ENCODE assay signal across 17 mouse cellular contexts in genomic region chr3:81535448-81536205, GRCm38 (mm10).
DNase-seq lines count a peak whose midpoint lies in the region; ATAC-seq lines count a peak whose summit lies in the region.
"Had no signal": no experiment of that assay in that cellular context is flagged by ENCODE, and none has a peak within 500 bp of the region (broad histone marks: within the 10 kb centered on the region; RNA-seq: fewer than 3 reads in every experiment).

No protein-coding gene starts in this region.

- no peak overlapping the region for H3K27ac ChIP-seq in forebrain, embryonic 11.5 days (ENCODE audit: low read depth, low read length)
- H3K27ac ChIP-seq in forebrain, embryonic 15.5 days (replicated peaks) = no peak overlapping the region
- H3K27ac ChIP-seq in limb, embryonic 13.5 days = no peak overlapping the region
- H3K27ac ChIP-seq: heart, embryonic 13.5 days; hindbrain, embryonic 15.5 days; neural tube, embryonic 15.5 days had no signal

- no peak overlapping the region for H3K4me3 ChIP-seq in forebrain, embryonic 11.5 days (ENCODE audit: low read depth, low read length)
- H3K4me3 ChIP-seq in forebrain, embryonic 15.5 days = no peak overlapping the region
- H3K4me3 ChIP-seq in limb, embryonic 13.5 days = no peak overlapping the region
- H3K4me3 ChIP-seq: erythroblast, embryonic 14.5 days; heart, embryonic 13.5 days; hindbrain, embryonic 15.5 days; neural tube, embryonic 15.5 days had no signal

- H3K9me3 ChIP-seq in forebrain, embryonic 11.5 days (ENCODE audit: control insufficient read depth, low read length) = no peaks in the 10 kb centered on the region
- no peaks in the 10 kb centered on the region for H3K9me3 ChIP-seq in forebrain, embryonic 15.5 days
- H3K9me3 ChIP-seq in limb, embryonic 13.5 days = no peaks in the 10 kb centered on the region
- H3K9me3 ChIP-seq: G1E; heart, embryonic 13.5 days; hindbrain, embryonic 15.5 days; neural tube, embryonic 15.5 days had no signal

- H3K27me3 ChIP-seq in forebrain, embryonic 11.5 days (ENCODE audit: control insufficient read depth, insufficient read depth, low read length) = no peaks in the 10 kb centered on the region
- H3K27me3 ChIP-seq in forebrain, embryonic 15.5 days = no peaks in the 10 kb centered on the region
- no peaks in the 10 kb centered on the region for H3K27me3 ChIP-seq in limb, embryonic 13.5 days
- H3K27me3 ChIP-seq: heart, embryonic 13.5 days; hindbrain, embryonic 15.5 days; neural tube, embryonic 15.5 days had no signal

- 85% methylated on average over 4 of the region's 4 CpGs for WGBS in forebrain, embryonic 11.5 days
- WGBS in forebrain, embryonic 15.5 days = 77% methylated on average over 4 of the region's 4 CpGs
- 36% methylated on average over 4 of the region's 4 CpGs for WGBS in limb, embryonic 13.5 days

- H3K4me2 ChIP-seq in forebrain, embryonic 11.5 days (ENCODE audit: low read depth, low read length, severe bottlenecking) = no peak overlapping the region
- no peak overlapping the region for H3K4me2 ChIP-seq in forebrain, embryonic 15.5 days (replicated peaks)
- no peak overlapping the region for H3K4me2 ChIP-seq in limb, embryonic 13.5 days (replicated peaks)
- H3K4me2 ChIP-seq: heart, embryonic 13.5 days; hindbrain, embryonic 15.5 days; neural tube, embryonic 15.5 days had no signal

- no peaks in the 10 kb centered on the region for H3K4me1 ChIP-seq in forebrain, embryonic 11.5 days (replicated peaks; ENCODE audit: control insufficient read depth, insufficient read depth, low read length)
- H3K4me1 ChIP-seq in forebrain, embryonic 15.5 days = no peaks in the 10 kb centered on the region
- H3K4me1 ChIP-seq in limb, embryonic 13.5 days = peaks cover 10% of the 10 kb centered on the region; the same call in 1 of the 2 replicates
- H3K4me1 ChIP-seq: heart, embryonic 13.5 days; hindbrain, embryonic 15.5 days; neural tube, embryonic 15.5 days had no signal

- no peaks in the 10 kb centered on the region for H3K36me3 ChIP-seq in forebrain, embryonic 11.5 days (ENCODE audit: control insufficient read depth, insufficient read depth, low read length)
- no peaks in the 10 kb centered on the region for H3K36me3 ChIP-seq in forebrain, embryonic 15.5 days
- no peaks in the 10 kb centered on the region for H3K36me3 ChIP-seq in limb, embryonic 13.5 days
- H3K36me3 ChIP-seq: G1E; heart, embryonic 13.5 days; hindbrain, embryonic 15.5 days; neural tube, embryonic 15.5 days had no signal

- DNase-seq in forebrain, embryonic 11.5 days (ENCODE audit: low spot score) = no peak
- peak; percentile 88 for DNase-seq in Muller cell, postnatal 12 days (ENCODE audit: inconsistent ontology term)
- DNase-seq in embryo, embryonic 9.5 days (ENCODE audit: extremely low spot score) = peak; percentile 39
- DNase-seq in right cerebral cortex, postnatal 36 days (ENCODE audit: low spot score in 2 of 2) = no peak
- no peak for DNase-seq in urinary bladder, adult 18-20 months (ENCODE audit: low spot score in 2 of 2)
- DNase-seq: cerebellum, adult 9-10 months; lung, adult 18-20 months; midbrain, embryonic 14.5 days; right cerebral cortex, postnatal 14 days had no signal

- H3K9ac ChIP-seq in forebrain, embryonic 11.5 days (ENCODE audit: low read length) = no peak overlapping the region
- H3K9ac ChIP-seq in forebrain, embryonic 15.5 days (replicated peaks) = no peak overlapping the region
- no peak overlapping the region for H3K9ac ChIP-seq in limb, embryonic 13.5 days
- H3K9ac ChIP-seq: heart, embryonic 13.5 days; hindbrain, embryonic 15.5 days; neural tube, embryonic 15.5 days had no signal

- ATAC-seq in forebrain, embryonic 11.5 days (replicated peaks; ENCODE audit: low FRiP score) = 0 out of 2 replicates have a peak, but pooled peaks have one; percentile 33
- no peak for ATAC-seq in forebrain, embryonic 15.5 days (replicated peaks)
- ATAC-seq in limb, embryonic 13.5 days (ENCODE audit: low FRiP score, low read depth) = peak; percentile 57; the same call in 1 of the 2 replicates
- no peak for ATAC-seq in megakaryocyte progenitor cell, adult 5-6 weeks (replicated peaks; ENCODE audit: poor library complexity)

Comparison
In these comparisons a context has a peak if more than half of its experiments do, and no peak if none do; other contexts are left out.
1. ATAC-seq: peak in forebrain, embryonic 11.5 days (single experiment) and limb, embryonic 13.5 days (single experiment); none in forebrain, embryonic 15.5 days (single experiment) and megakaryocyte progenitor cell, adult 5-6 weeks (single experiment).
2. DNase-seq: peak in Muller cell, postnatal 12 days (single experiment) and embryo, embryonic 9.5 days (single experiment); none in forebrain, embryonic 11.5 days (single experiment), right cerebral cortex, postnatal 36 days (0 of 2) and urinary bladder, adult 18-20 months (0 of 2).